Mouse (Mus musculus): ENCODE data around the gene Dab2ip.

- TF ChIP-seq POLR2A (IDR thresholded peaks at IDR 0.05; ENCODE audit: low read depth, low read length) (no peak), BHLHE40 (IDR thresholded peaks at IDR 0.05; ENCODE audit: low read depth, low read length) (no peak), CHD2 (IDR thresholded peaks at IDR 0.05; ENCODE audit: low read length) (no peak), KAT2A (IDR thresholded peaks at IDR 0.05; ENCODE audit: insufficient replicate concordance, low read length) (no peak), MAFK (IDR thresholded peaks at IDR 0.05; ENCODE audit: insufficient replicate concordance, low read length) (no peak), EP300 (IDR thresholded peaks at IDR 0.05; ENCODE audit: low read length) (0 out of 2 replicates have a peak, but pooled peaks have one; percentile 21), SMC3 (IDR thresholded peaks at IDR 0.05; ENCODE audit: low read depth, low read length) (no peak), UBTF (IDR thresholded peaks at IDR 0.05; ENCODE audit: low read depth, low read length) (no peak), CTCF (conservative IDR thresholded peaks at IDR 0.05 in 1 of 2, IDR thresholded peaks at IDR 0.05 in 1 of 2; ENCODE audit: low read depth in 2 of 2, low read length in 2 of 2) (no peak), ZNF384 (IDR thresholded peaks at IDR 0.05; ENCODE audit: low read depth, low read length) (no peak)
These were observed 50.8 kb downstream of the Dab2ip start for GRCm38 (mm10) chr2:35608856-35609255.
